Mouse (Mus musculus) forebrain, postnatal 0 days (tissue): ENCODE results near the gene Gadd45a. TPM values are rescaled to one million over a fixed set of nuclear protein-coding genes. Genes with fewer than 3 reads are reported as not detected.
A peak's percentile ranks its signal among the peaks of the same experiment; 100 is the strongest.
"Not testable (repeated sequence)": the region's sequence is repeated elsewhere in the genome, so short reads cannot be mapped to it uniquely, and the experiment has no call there.

Experiments
- ATAC-seq: fragments of 200-750 bp; cut with Nextera tagmentation; 2 replicates; pipeline ENCODE4 v1.8.0; 2017; ENCODE audit warnings: mild to moderate bottlenecking, moderate library complexity
- DNase-seq: peaks from one replicate; pipeline ENCODE4 v3.0.0-alpha.2; 2015
- H3K27ac ChIP-seq: fragments of 300-500 bp; sonication (generic); 2 replicates; pipeline ENCODE4 v1.5.1; 2014; ENCODE audit warnings: low read depth, mild to moderate bottlenecking, antibody characterized with exemption, low read length, moderate library complexity, mixed read lengths
- H3K27me3 ChIP-seq: fragments of 300-500 bp; sonication (generic); 2 replicates; pipeline ENCODE4 v1.6.1; 2014; ENCODE audit warnings: mild to moderate bottlenecking, low read length, mixed read lengths; ENCODE audit not compliant: insufficient read depth
- H3K36me3 ChIP-seq: fragments of 300-500 bp; sonication (generic); 2 replicates; pipeline ENCODE4 v1.6.1; 2014; ENCODE audit warnings: mild to moderate bottlenecking, moderate library complexity; ENCODE audit not compliant: insufficient read depth
- H3K4me1 ChIP-seq: fragments of 300-500 bp; sonication (generic); 2 replicates; pipeline ENCODE4 v1.6.1; 2014; ENCODE audit warnings: antibody characterized with exemption; ENCODE audit not compliant: insufficient read depth
- H3K4me2 ChIP-seq: fragments of 300-500 bp; sonication (generic); 2 replicates; pipeline ENCODE4 v1.6.1; 2014; ENCODE audit warnings: low read depth, mild to moderate bottlenecking, moderate library complexity
- H3K4me3 ChIP-seq: fragments of 300-500 bp; sonication (generic); 2 replicates; pipeline ENCODE4 v1.5.1; 2014; ENCODE audit warnings: low read depth, low read length, mixed read lengths
- H3K9ac ChIP-seq: fragments of 300-500 bp; sonication (generic); 2 replicates; pipeline ENCODE4 v1.6.1; 2014; ENCODE audit warnings: mild to moderate bottlenecking
- H3K9me3 ChIP-seq: fragments of 300-500 bp; sonication (generic); 2 replicates; pipeline ENCODE4 v1.6.1; 2016; ENCODE audit warnings: low read length
- CTCF ChIP-seq: sonication (generic); IDR thresholded peaks from 2 replicates; pipeline ENCODE4 v1.5.1; 2016; ENCODE audit warnings: antibody characterized with exemption, control low read depth, low read depth
- WGBS: fragments of 180-500 bp; shearing (Covaris S2); extraction: QIAGEN DNeasy Blood & Tissue Kit; methylation state at CpG from one replicate; pipeline ENCODE4 v1.1.7; 2014; 5-methylcytosine and 5-hydroxymethylcytosine counted together
- polyA plus RNA-seq: library from polyadenylated mRNA; unstranded; fragments of >200 nt; fragmentation: Nextera tagmentation; extraction: Ambion mirVana; gene quantifications from 2 replicates; pipeline ENCODE4 v1.2.1, GENCODE M21; 2015
- total RNA-seq: library from RNA; depleted of rRNA; stranded (reverse); fragments of >200 nt; gene quantifications from 2 replicates; pipeline ENCODE4 v1.2.3, GENCODE M21; 2014

The Gadd45a gene
- total and polyA plus RNA-seq, 2 experiments from 2014 or later: 7.8 to 7.9 TPM

DNA sequence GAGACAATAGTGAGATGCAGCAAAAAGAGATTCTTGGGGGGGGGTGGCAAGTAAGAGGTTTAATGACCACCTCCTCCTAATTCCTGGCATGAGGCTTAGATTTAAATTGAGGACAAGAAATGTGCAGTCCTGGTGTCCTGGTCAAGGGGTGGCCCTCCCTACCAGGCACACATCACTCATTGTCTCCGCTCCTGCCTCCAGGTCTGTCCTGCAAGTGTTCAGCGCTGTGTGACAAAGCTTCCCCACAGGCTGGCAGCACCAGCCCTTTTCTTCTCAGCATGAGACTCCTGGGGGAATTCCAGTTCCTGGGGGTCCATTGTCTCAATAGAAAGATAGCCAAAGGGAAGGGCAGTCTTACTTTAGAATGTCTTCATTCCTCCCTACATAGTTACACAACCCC, 6.8 kb downstream of the Gadd45a start:
- Histone ChIP-seq H3K27ac (no peak overlapping the region), H3K27me3 (no peaks in the 10 kb centered on the region; the same call in 1 of the 2 replicates), H3K4me3 (no peak overlapping the region), H3K36me3 (no peaks in the 10 kb centered on the region), H3K4me2 (no peak overlapping the region), H3K4me1 (peaks cover under 1% of the 10 kb centered on the region; the same call in 1 of the 2 replicates), H3K9me3 (no peaks in the 10 kb centered on the region), H3K9ac (no peak overlapping the region)
- ATAC-seq: no peak
- 15% methylated on average over 2 of the region's 2 CpGs for WGBS
- TF ChIP-seq CTCF: no peak
- DNase-seq: no peak

DNA sequence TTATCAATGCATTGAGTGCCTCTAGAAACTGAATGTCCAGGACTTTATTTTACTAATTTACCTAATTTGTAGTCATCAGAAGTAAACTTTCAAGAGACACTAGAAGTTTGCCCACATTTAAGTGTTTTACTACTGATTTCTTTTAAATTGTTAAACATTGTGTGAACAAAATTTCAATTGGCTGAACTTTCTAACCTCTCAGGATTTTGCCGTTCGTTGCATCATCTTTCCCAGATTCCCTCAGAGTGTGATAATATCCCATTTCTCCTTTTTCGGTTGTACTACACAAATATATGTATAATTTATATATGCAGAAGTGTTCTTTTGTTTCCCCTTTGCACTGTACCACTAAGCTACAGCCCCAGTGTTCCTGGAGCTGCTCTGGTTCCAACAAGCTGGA, 7.3 kb downstream of the Gadd45a start:
- TF ChIP-seq CTCF: no peak
- no peaks in the 10 kb centered on the region for H3K9me3 ChIP-seq
- H3K4me3 ChIP-seq: no peak overlapping the region
- H3K4me1 ChIP-seq: no peaks in the 10 kb centered on the region
- DNase-seq (no peak), ATAC-seq (no peak)
- H3K27ac ChIP-seq: no peak overlapping the region
- H3K9ac ChIP-seq: no peak overlapping the region
- H3K4me2 ChIP-seq: no peak overlapping the region
- WGBS: 17% methylated on average over 3 of the region's 3 CpGs
- H3K36me3 ChIP-seq: no peaks in the 10 kb centered on the region
- no peaks in the 10 kb centered on the region; the same call in 1 of the 2 replicates for H3K27me3 ChIP-seq

DNA sequence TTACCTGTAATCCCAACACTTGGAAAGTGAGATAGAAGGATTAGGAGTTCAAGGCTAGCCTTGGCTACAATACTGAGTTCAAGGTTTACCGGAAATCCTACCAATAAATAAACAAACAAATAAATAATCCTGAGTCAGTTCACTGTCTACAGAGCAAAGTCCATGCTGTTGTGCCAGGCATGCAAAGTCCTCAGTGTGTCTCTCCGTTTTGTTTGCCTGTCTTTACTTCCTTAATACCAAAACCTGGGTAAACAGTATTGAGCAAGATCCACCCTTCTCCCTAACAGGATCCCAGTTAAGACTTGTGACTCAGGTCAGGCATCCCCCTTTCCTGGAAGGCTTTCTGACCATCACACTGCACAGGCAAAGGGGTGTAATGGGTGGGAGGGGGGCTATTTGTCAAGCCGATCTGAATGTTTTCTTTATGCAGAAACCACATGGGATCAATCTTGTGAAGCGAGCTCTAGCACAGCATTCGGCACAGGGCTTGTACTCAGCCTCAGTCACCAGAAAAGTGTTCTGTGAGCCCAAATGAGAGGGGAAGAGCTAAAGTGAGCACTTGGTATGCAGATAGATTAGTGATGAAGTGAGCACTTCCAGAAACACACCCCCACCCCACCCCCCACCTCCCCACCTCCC, 7.8 kb downstream of the Gadd45a start:
- WGBS: 40% methylated on average over 5 of the region's 5 CpGs
- Histone ChIP-seq H3K9me3 (no peaks in the 10 kb centered on the region), H3K9ac (no peak overlapping the region), H3K4me2 (no peak overlapping the region), H3K36me3 (no peaks in the 10 kb centered on the region), H3K27me3 (no peaks in the 10 kb centered on the region; the same call in 1 of the 2 replicates), H3K27ac (no peak overlapping the region), H3K4me3 (no peak overlapping the region), H3K4me1 (no peaks in the 10 kb centered on the region)
- no peak for TF ChIP-seq CTCF
- DNase-seq: no peak
- ATAC-seq: no peak

DNA sequence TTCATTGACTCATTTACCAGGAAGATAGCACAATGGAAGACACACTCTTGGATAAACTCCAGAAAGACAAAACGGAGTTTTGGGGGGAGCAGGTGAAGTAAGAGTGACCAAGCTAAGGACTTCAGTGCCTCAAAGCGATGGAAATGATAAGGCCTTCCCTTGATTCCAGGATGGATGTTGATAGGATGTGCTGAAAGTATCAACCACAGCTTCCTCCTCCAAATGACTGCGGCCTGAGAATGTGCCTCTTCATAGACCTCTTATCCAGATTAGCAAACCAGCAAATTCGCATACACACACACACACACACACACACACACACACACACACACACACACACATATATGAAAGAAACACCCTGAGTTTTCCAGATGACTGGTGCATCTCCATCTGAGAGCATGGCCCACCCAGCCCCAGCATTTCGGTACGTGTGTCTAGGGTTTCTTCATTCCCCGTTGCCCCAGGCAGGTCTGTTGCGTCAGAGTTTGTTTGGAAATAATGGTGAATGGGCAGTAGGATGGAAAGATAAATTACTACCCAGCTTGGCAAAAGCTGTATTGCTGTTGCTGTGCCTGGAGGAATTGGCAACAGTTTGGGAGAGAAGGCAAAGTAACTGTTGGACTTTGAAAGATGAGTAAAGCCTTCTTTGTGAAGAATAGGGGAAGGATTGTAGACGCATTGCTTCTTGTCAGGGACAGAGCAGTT, 9.7 kb downstream of the Gadd45a start:
- no peak overlapping the region for H3K27ac ChIP-seq
- DNase-seq (no peak), ATAC-seq (no peak)
- TF ChIP-seq CTCF: no peak
- no peak overlapping the region for H3K9ac ChIP-seq
- no peak overlapping the region for H3K4me3 ChIP-seq
- 79% methylated on average over 9 of the region's 9 CpGs for WGBS
- no peaks in the 10 kb centered on the region for H3K4me1 ChIP-seq
- H3K27me3 ChIP-seq: no peaks in the 10 kb centered on the region; the same call in 1 of the 2 replicates
- no peak overlapping the region for H3K4me2 ChIP-seq
- H3K9me3 ChIP-seq: no peaks in the 10 kb centered on the region
- no peaks in the 10 kb centered on the region for H3K36me3 ChIP-seq

DNA sequence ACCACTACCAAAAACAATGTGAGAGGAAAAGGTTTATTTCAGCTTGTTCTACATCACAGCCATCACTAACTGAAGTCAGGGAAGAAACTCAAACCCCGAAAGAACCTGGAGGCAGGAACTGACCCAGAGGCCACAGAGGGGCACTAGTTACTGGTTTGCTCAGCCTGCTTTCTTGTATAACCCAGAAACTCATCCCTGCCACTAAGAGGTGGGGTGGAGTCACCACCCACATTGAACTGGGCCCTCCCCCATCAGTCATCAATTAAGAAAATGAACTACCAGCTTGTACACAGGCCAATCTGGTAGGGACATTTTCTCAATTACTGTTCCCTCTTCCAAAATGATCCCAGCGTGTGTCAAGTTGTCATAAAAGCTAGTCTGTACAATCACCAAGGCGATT, 10.6 kb downstream of the Gadd45a start:
- 80% methylated on average over 3 of the region's 3 CpGs for WGBS
- Histone ChIP-seq H3K27ac (no peak overlapping the region), H3K4me2 (no peak overlapping the region), H3K4me1 (no peaks in the 10 kb centered on the region), H3K36me3 (no peaks in the 10 kb centered on the region), H3K27me3 (no peaks in the 10 kb centered on the region; the same call in 1 of the 2 replicates), H3K9ac (no peak overlapping the region), H3K9me3 (no peaks in the 10 kb centered on the region), H3K4me3 (no peak overlapping the region)
- no peak for ATAC-seq
- no peak for DNase-seq
- TF ChIP-seq CTCF: no peak

DNA sequence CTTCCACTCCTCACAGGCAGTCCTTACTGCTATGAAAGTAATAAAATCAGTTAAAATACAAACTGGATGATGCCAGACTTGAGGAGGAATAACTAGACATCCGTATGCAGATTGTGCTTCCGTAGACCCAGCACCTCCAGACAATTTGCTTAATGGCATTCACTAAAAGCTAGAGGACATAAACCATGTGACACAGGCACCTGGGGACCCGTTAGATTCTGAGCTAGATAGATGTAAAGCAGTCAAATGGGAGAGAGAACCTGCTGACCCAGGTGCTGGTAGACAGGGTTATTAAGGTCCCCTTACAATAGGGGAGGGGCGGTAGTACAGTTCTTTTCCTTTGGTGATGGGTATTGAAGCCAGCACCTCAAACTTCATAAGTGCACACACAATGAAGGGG, 13.5 kb downstream of the Gadd45a start:
- Histone ChIP-seq H3K27me3 (no peaks in the 10 kb centered on the region), H3K27ac (no peak overlapping the region), H3K9ac (no peak overlapping the region), H3K4me3 (no peak overlapping the region), H3K4me2 (no peak overlapping the region), H3K9me3 (no peaks in the 10 kb centered on the region), H3K4me1 (no peaks in the 10 kb centered on the region), H3K36me3 (no peaks in the 10 kb centered on the region)
- 85% methylated on average over 4 of the region's 4 CpGs for WGBS
- no peak for TF ChIP-seq CTCF
- no peak for ATAC-seq
- no peak for DNase-seq

DNA sequence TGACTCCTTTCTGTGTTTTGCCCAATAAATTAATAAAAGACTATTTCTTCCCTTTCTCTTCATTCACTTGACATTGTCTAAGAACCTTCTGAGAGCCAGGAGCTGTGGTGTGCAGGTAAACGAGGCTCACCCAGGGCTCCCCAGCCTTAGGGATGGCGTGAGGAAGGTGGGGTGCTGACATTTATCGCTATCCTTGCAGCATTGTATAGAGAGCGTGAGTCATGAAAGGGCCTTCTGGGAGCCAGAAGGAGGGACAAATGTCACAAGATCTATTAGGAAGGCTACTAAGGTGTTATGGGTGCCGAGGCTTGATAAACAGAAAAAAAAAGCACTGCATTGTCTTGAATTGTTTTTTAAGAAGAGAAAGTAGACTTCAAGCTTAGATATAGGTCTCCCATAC, 15.9 kb downstream of the Gadd45a start:
- no peak for ATAC-seq
- H3K9ac ChIP-seq: no peak overlapping the region
- no peak overlapping the region for H3K4me3 ChIP-seq
- no peaks in the 10 kb centered on the region for H3K27me3 ChIP-seq
- no peak overlapping the region for H3K27ac ChIP-seq
- DNase-seq: no peak
- no peaks in the 10 kb centered on the region for H3K36me3 ChIP-seq
- no peaks in the 10 kb centered on the region for H3K4me1 ChIP-seq
- no peaks in the 10 kb centered on the region for H3K9me3 ChIP-seq
- H3K4me2 ChIP-seq: no peak overlapping the region
- WGBS: 86% methylated on average over 5 of the region's 5 CpGs
- TF ChIP-seq CTCF: no peak

DNA sequence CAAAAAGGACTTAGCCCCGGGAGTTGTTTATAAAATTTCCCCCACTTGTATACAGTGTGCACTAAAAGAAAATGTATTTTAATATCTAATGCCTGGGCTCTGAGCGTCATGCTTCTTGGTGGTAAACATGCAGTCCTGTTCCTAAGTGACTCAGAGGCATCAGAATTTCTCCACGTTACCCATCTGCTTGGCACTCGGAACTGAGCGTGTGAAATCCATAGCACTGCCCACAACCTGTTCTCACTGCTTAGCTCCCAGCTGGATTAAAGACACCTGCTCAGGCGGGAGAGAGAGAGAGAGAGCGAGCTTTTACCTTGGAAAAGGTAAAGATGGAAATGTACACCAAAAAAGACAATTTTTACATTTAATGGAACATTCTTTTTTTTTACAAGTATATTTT, 18.3 kb downstream of the Gadd45a start:
- not testable (repeated sequence) for H3K27ac ChIP-seq, H3K9me3 ChIP-seq, H3K9ac ChIP-seq, H3K4me1 ChIP-seq, H3K4me2 ChIP-seq, DNase-seq, H3K27me3 ChIP-seq, H3K4me3 ChIP-seq, H3K36me3 ChIP-seq
- WGBS: 70% methylated on average over 7 of the region's 7 CpGs
- peak; percentile 39 for ATAC-seq
